Mouse (Mus musculus) neural tube, embryonic 11.5 days (tissue): ENCODE results near the gene Gm128. TPM values are rescaled to one million over a fixed set of nuclear protein-coding genes. Genes with fewer than 3 reads are reported as not detected.

Experiments used
- ATAC-seq: fragments of 200-750 bp; cut with Nextera tagmentation; 2 replicates; pipeline ENCODE4 v1.8.0; 2017; ENCODE audit warnings: moderate number of reproducible peaks, mild to moderate bottlenecking, moderate TSS enrichment, moderate library complexity; ENCODE audit not compliant: insufficient read depth, low FRiP score, low TSS enrichment
- DNase-seq: peaks from one replicate; pipeline ENCODE4 v3.0.0-alpha.2; 2015; ENCODE audit warnings: low spot score
- H3K27ac ChIP-seq: fragments of 300-500 bp; sonication (generic); 2 replicates; pipeline ENCODE4 v1.5.1; 2014; ENCODE audit warnings: low read depth, mild to moderate bottlenecking, low read length
- H3K27me3 ChIP-seq: fragments of 300-500 bp; sonication (generic); 2 replicates; pipeline ENCODE4 v1.6.1; 2014; ENCODE audit warnings: mild to moderate bottlenecking, low read length, mixed read lengths; ENCODE audit not compliant: control insufficient read depth, insufficient read depth
- H3K36me3 ChIP-seq: fragments of 300-500 bp; sonication (generic); 2 replicates; pipeline ENCODE4 v1.6.1; 2014; ENCODE audit warnings: mild to moderate bottlenecking, low read length, moderate library complexity, mixed read lengths; ENCODE audit not compliant: control insufficient read depth, insufficient read depth
- H3K4me1 ChIP-seq: fragments of 300-500 bp; sonication (generic); 2 replicates; pipeline ENCODE4 v1.6.1; 2014; ENCODE audit warnings: low read length, mixed read lengths; ENCODE audit not compliant: control insufficient read depth, insufficient read depth
- H3K4me2 ChIP-seq: fragments of 300-500 bp; sonication (generic); 2 replicates; pipeline ENCODE4 v1.6.1; 2014; ENCODE audit warnings: low read depth, mild to moderate bottlenecking, moderate library complexity
- H3K4me3 ChIP-seq: fragments of 300-500 bp; sonication (generic); 2 replicates; pipeline ENCODE4 v1.5.1; 2014; ENCODE audit warnings: low read depth, low read length
- H3K9ac ChIP-seq: fragments of 300-500 bp; sonication (generic); 2 replicates; pipeline ENCODE4 v1.6.1; 2014; ENCODE audit warnings: mild to moderate bottlenecking, low read length
- H3K9me3 ChIP-seq: fragments of 300-500 bp; sonication (generic); 2 replicates; pipeline ENCODE4 v1.6.1; 2016; ENCODE audit warnings: low read length; ENCODE audit not compliant: control insufficient read depth
- WGBS: fragments of 180-500 bp; shearing (Covaris S2); extraction: QIAGEN DNeasy Blood & Tissue Kit; methylation state at CpG from one replicate; pipeline ENCODE4 v1.1.7; 2014; 5-methylcytosine and 5-hydroxymethylcytosine counted together
- polyA plus RNA-seq: library from polyadenylated mRNA; unstranded; fragments of >200 nt; fragmentation: Nextera tagmentation; extraction: Ambion mirVana; gene quantifications from 2 replicates; pipeline ENCODE4 v1.2.1, GENCODE M21; 2014

Gene Gm128
- polyA plus RNA-seq, 1 experiment from 2014 or later = 0.33 TPM

- no peak overlapping the region for H3K4me2 ChIP-seq
- H3K9me3 ChIP-seq = no peaks in the 10 kb centered on the region
- 83% methylated on average over 2 of the region's 2 CpGs for WGBS
- peaks cover 9% of the 10 kb centered on the region; the same call in 1 of the 2 replicates for H3K36me3 ChIP-seq
- no peak for DNase-seq
- no peak overlapping the region for H3K9ac ChIP-seq
- no peak overlapping the region for H3K27ac ChIP-seq
- no peak for ATAC-seq
- no peaks in the 10 kb centered on the region for H3K4me1 ChIP-seq
- H3K4me3 ChIP-seq = no peak overlapping the region
- no peaks in the 10 kb centered on the region for H3K27me3 ChIP-seq
Measured at GRCm38 (mm10) chr3:95200562-95200961, 40.8 kb downstream of the Gm128 start.

GRCm38 (mm10) chr3:95200132-95200531, 41.3 kb downstream of the Gm128 start:
- DNase-seq = no peak
- no peaks in the 10 kb centered on the region for H3K27me3 ChIP-seq
- no peak overlapping the region for H3K4me3 ChIP-seq
- H3K9ac ChIP-seq = no peak overlapping the region
- H3K4me2 ChIP-seq = no peak overlapping the region
- no peaks in the 10 kb centered on the region for H3K9me3 ChIP-seq
- H3K27ac ChIP-seq = no peak overlapping the region
- 83% methylated on average over 7 of the region's 7 CpGs for WGBS
- H3K4me1 ChIP-seq = no peaks in the 10 kb centered on the region
- peaks cover 12% of the 10 kb centered on the region for H3K36me3 ChIP-seq
- ATAC-seq = no peak

- Histone ChIP-seq H3K9me3 (no peaks in the 10 kb centered on the region), H3K27me3 (no peaks in the 10 kb centered on the region), H3K27ac (no peak overlapping the region), H3K36me3 (peaks cover 12% of the 10 kb centered on the region), H3K4me1 (no peaks in the 10 kb centered on the region), H3K9ac (no peak overlapping the region), H3K4me2 (no peak overlapping the region), H3K4me3 (no peak overlapping the region)
- ATAC-seq = no peak
- DNase-seq = no peak
- 88% methylated on average over 1 of the region's 1 CpGs for WGBS
Measured at GRCm38 (mm10) chr3:95199101-95199500, 42.3 kb downstream of the Gm128 start.

- Histone ChIP-seq H3K27me3 (no peaks in the 10 kb centered on the region), H3K4me2 (no peak overlapping the region), H3K9ac (no peak overlapping the region), H3K36me3 (peaks cover 6% of the 10 kb centered on the region), H3K4me3 (no peak overlapping the region), H3K27ac (no peak overlapping the region), H3K4me1 (no peaks in the 10 kb centered on the region), H3K9me3 (no peaks in the 10 kb centered on the region)
- no peak for ATAC-seq
- no peak for DNase-seq
- 97% methylated on average over 2 of the region's 2 CpGs for WGBS
Measured at GRCm38 (mm10) chr3:95195772-95196171, 45.6 kb downstream of the Gm128 start.

GRCm38 (mm10) chr3:95194721-95195135, 46.7 kb downstream of the Gm128 start:
- Histone ChIP-seq H3K4me1 (no peaks in the 10 kb centered on the region), H3K27ac (no peak overlapping the region), H3K9ac (no peak overlapping the region), H3K4me3 (no peak overlapping the region), H3K27me3 (no peaks in the 10 kb centered on the region), H3K4me2 (no peak overlapping the region), H3K36me3 (peaks cover 8% of the 10 kb centered on the region), H3K9me3 (no peaks in the 10 kb centered on the region)
- ATAC-seq = no peak
- WGBS = 88% methylated on average over 6 of the region's 6 CpGs
- no peak for DNase-seq

Other genes with a start within 250 kb of the Gm128 start
- gene Zfp687, start 226.2 kb downstream of the Gm128 start, polyA plus RNA-seq = 27.6 and 32.8 TPM in 2 replicates
- gene Psmd4, start 199.0 kb downstream of the Gm128 start, polyA plus RNA-seq = 315 and 321 TPM in 2 replicates
- gene Pip5k1a, start 134.7 kb downstream of the Gm128 start, polyA plus RNA-seq = 12.3 and 13.4 TPM in 2 replicates
- gene Vps72, start 130.6 kb downstream of the Gm128 start, polyA plus RNA-seq = 243 and 248 TPM in 2 replicates
- gene Tmod4, start 117.1 kb downstream of the Gm128 start, polyA plus RNA-seq = 0.57 and 1.0 TPM in 2 replicates
- gene Scnm1, start 107.6 kb downstream of the Gm128 start, polyA plus RNA-seq = 85.0 and 89.6 TPM in 2 replicates
- 15.5 and 17.9 TPM in 2 replicates for gene Lysmd1, start 107.5 kb downstream of the Gm128 start, polyA plus RNA-seq
- 1.4 and 1.5 TPM in 2 replicates for gene Tnfaip8l2, start 99.2 kb downstream of the Gm128 start, polyA plus RNA-seq
- 22.5 and 24.4 TPM in 2 replicates for gene Sema6c, start 81.1 kb downstream of the Gm128 start, polyA plus RNA-seq
- gene Gabpb2, start 23.7 kb downstream of the Gm128 start, polyA plus RNA-seq = 4.7 and 4.8 TPM in 2 replicates
- 104 and 109 TPM in 2 replicates for gene Cdc42se1, start 12.9 kb downstream of the Gm128 start, polyA plus RNA-seq
- gene Mllt11, start 9.4 kb downstream of the Gm128 start, polyA plus RNA-seq = 173 and 176 TPM in 2 replicates
- gene Bnipl, start 9.6 kb upstream of the Gm128 start, polyA plus RNA-seq = 0.31 and 0.54 TPM in 2 replicates
- gene Mindy1, start 39.7 kb upstream of the Gm128 start, polyA plus RNA-seq = 46.1 and 48.1 TPM in 2 replicates
- gene Prune1, start 40.5 kb upstream of the Gm128 start, polyA plus RNA-seq = 32.4 and 32.9 TPM in 2 replicates
- gene Anxa9, start 65.6 kb upstream of the Gm128 start, polyA plus RNA-seq = 1.2 TPM in 2 replicates
- gene Cers2, start 73.2 kb upstream of the Gm128 start, polyA plus RNA-seq = 107 and 109 TPM in 2 replicates
- 67.1 and 68.7 TPM in 2 replicates for gene Setdb1, start 115.6 kb upstream of the Gm128 start, polyA plus RNA-seq
- not detected in 2 replicates for gene 4930558C23Rik, start 161.2 kb upstream of the Gm128 start, polyA plus RNA-seq
- 23.4 and 27.2 TPM in 2 replicates for gene Arnt, start 192.8 kb upstream of the Gm128 start, polyA plus RNA-seq